Mouse (Mus musculus): ENCODE data around the gene Mpig6b. TPM values are rescaled to one million over a fixed set of nuclear protein-coding genes. Genes with fewer than 3 reads are reported as not detected.

Gene Mpig6b
- polyA plus RNA-seq, 2 experiments: 0.45 to 1.3 TPM

DNA sequence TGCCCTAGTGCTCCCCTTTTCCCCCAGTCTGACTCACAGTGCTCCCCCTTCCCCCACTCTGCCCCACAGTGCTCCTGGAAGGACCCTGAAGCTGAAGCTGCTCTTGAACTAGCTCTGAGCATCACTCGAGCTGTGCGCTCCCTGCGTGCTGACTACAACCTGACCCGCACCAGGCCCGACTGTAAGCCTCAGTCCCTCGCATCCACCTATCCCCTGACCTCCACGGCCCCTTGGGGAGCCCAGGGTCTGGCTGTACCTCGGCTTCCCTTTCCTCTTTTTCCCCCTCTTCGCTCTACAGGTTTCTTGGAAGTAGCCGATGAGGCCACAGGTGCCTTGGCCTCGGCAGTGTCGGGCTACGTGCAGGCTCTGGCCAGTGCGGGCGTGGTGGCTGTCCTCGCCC lies 50.7 kb downstream of the Mpig6b start:
- Histone ChIP-seq H3K9me3 (ENCODE audit: control insufficient read depth, low read length) (no peaks in the 10 kb centered on the region), H3K4me2 (replicated peaks; ENCODE audit: low read depth, low read length, severe bottlenecking) (no peak overlapping the region), H3K4me3 (replicated peaks; ENCODE audit: low read length) (no peak overlapping the region), H3K36me3 (ENCODE audit: control insufficient read depth, insufficient read depth, low read length) (peaks cover 69% of the 10 kb centered on the region), H3K27me3 (ENCODE audit: control insufficient read depth, insufficient read depth, low read length) (no peaks in the 10 kb centered on the region), H3K27ac (replicated peaks; ENCODE audit: low read depth, low read length) (no peak overlapping the region), H3K9ac (ENCODE audit: low read depth, low read length, severe bottlenecking) (no peak overlapping the region), H3K4me1 (ENCODE audit: control insufficient read depth, insufficient read depth, low read length) (no peaks in the 10 kb centered on the region)
- TF ChIP-seq POLR2A (IDR thresholded peaks at IDR 0.05; ENCODE audit: borderline replicate concordance, extremely low read depth, insufficient read depth, insufficient read length): no peak
- ATAC-seq (ENCODE audit: low FRiP score, low read depth) (no peak), DNase-seq (ENCODE audit: low spot score) (no peak)
- WGBS: 91% methylated on average over 16 of the region's 16 CpGs

DNA sequence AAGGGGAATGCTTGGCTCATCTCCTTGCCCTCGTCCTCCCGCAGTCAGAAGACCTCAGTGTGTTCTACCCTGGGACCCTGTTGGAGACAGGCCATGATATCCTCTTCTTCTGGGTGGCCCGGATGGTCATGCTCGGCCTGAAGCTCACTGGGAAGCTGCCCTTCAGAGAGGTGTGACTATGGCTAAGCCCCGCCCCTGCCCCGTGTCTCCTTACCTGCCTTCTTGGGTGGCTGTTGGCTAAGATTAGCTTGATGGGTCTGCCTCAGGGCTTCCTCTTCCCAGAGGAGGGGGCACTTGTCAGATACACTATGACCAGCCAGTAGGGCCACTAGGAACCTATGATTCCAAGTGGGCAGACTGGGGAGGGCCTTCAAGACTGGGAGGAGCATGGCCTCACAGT lies 52.8 kb downstream of the Mpig6b start:
- TF ChIP-seq POLR2A (IDR thresholded peaks at IDR 0.05; ENCODE audit: borderline replicate concordance, extremely low read depth, insufficient read depth, insufficient read length): no peak
- 89% methylated on average over 6 of the region's 6 CpGs for WGBS
- H3K4me1 ChIP-seq (ENCODE audit: control insufficient read depth, insufficient read depth, low read length): no peaks in the 10 kb centered on the region
- H3K27me3 ChIP-seq (ENCODE audit: control insufficient read depth, insufficient read depth, low read length): no peaks in the 10 kb centered on the region
- H3K9ac ChIP-seq (ENCODE audit: low read depth, low read length, severe bottlenecking): no peak overlapping the region
- H3K4me3 ChIP-seq (replicated peaks; ENCODE audit: low read length): no peak overlapping the region
- H3K4me2 ChIP-seq (replicated peaks; ENCODE audit: low read depth, low read length, severe bottlenecking): no peak overlapping the region
- no peaks in the 10 kb centered on the region for H3K9me3 ChIP-seq (ENCODE audit: control insufficient read depth, low read length)
- no peak for DNase-seq (ENCODE audit: low spot score)
- no peak overlapping the region for H3K27ac ChIP-seq (replicated peaks; ENCODE audit: low read depth, low read length)
- H3K36me3 ChIP-seq (ENCODE audit: control insufficient read depth, insufficient read depth, low read length): peaks cover 87% of the 10 kb centered on the region
- no peak for ATAC-seq (ENCODE audit: low FRiP score, low read depth)

Other genes with a start within 250 kb of the Mpig6b start
Only the 30 nearest of the 45 such genes appear.
- gene Neu1, start 134.9 kb downstream of the Mpig6b start, polyA plus RNA-seq (2012; rRNA removed): 19.3 and 26.5 TPM in 2 replicates
- 18.2 and 18.4 TPM in 2 replicates for gene Neu1, start 134.9 kb downstream of the Mpig6b start, polyA plus RNA-seq (2014; fragmentation: Nextera tagmentation; extraction: Ambion mirVana)
- gene Hspa1b, start 106.9 kb downstream of the Mpig6b start, polyA plus RNA-seq (2012; rRNA removed): 22.8 and 25.6 TPM in 2 replicates
- gene Hspa1b, start 106.9 kb downstream of the Mpig6b start, polyA plus RNA-seq (2014; fragmentation: Nextera tagmentation; extraction: Ambion mirVana): 1.6 and 2.2 TPM in 2 replicates
- gene Gm20481, start 96.3 kb downstream of the Mpig6b start, polyA plus RNA-seq (2012; rRNA removed): not detected in 2 replicates
- not detected in 2 replicates for gene Gm20481, start 96.3 kb downstream of the Mpig6b start, polyA plus RNA-seq (2014; fragmentation: Nextera tagmentation; extraction: Ambion mirVana)
- gene Hspa1a, start 94.0 kb downstream of the Mpig6b start, polyA plus RNA-seq (2012; rRNA removed): 6.5 and 7.1 TPM in 2 replicates
- 9.5 and 9.6 TPM in 2 replicates for gene Hspa1a, start 94.0 kb downstream of the Mpig6b start, polyA plus RNA-seq (2014; fragmentation: Nextera tagmentation; extraction: Ambion mirVana)
- 0.44 and 0.47 TPM in 2 replicates for gene Hspa1l, start 93.5 kb downstream of the Mpig6b start, polyA plus RNA-seq (2012; rRNA removed)
- 0.85 and 1.4 TPM in 2 replicates for gene Hspa1l, start 93.5 kb downstream of the Mpig6b start, polyA plus RNA-seq (2014; fragmentation: Nextera tagmentation; extraction: Ambion mirVana)
- 186 and 233 TPM in 2 replicates for gene Lsm2, start 84.3 kb downstream of the Mpig6b start, polyA plus RNA-seq (2012; rRNA removed)
- gene Lsm2, start 84.3 kb downstream of the Mpig6b start, polyA plus RNA-seq (2014; fragmentation: Nextera tagmentation; extraction: Ambion mirVana): 170 and 178 TPM in 2 replicates
- gene Vars, start 65.2 kb downstream of the Mpig6b start, polyA plus RNA-seq (2012; rRNA removed): 163 and 216 TPM in 2 replicates
- 88.3 and 100 TPM in 2 replicates for gene Vars, start 65.2 kb downstream of the Mpig6b start, polyA plus RNA-seq (2014; fragmentation: Nextera tagmentation; extraction: Ambion mirVana)
- 0.64 and 0.85 TPM in 2 replicates for gene Vwa7, start 49.6 kb downstream of the Mpig6b start, polyA plus RNA-seq (2012; rRNA removed)
- gene Vwa7, start 49.6 kb downstream of the Mpig6b start, polyA plus RNA-seq (2014; fragmentation: Nextera tagmentation; extraction: Ambion mirVana): 0.11 and 0.15 TPM in 2 replicates
- 12.0 and 15.2 TPM in 2 replicates for gene Sapcd1, start 38.2 kb downstream of the Mpig6b start, polyA plus RNA-seq (2012; rRNA removed)
- gene Sapcd1, start 38.2 kb downstream of the Mpig6b start, polyA plus RNA-seq (2014; fragmentation: Nextera tagmentation; extraction: Ambion mirVana): 12.5 and 13.7 TPM in 2 replicates
- 6.4 and 6.5 TPM in 2 replicates for gene Msh5, start 19.4 kb downstream of the Mpig6b start, polyA plus RNA-seq (2012; rRNA removed)
- gene Msh5, start 19.4 kb downstream of the Mpig6b start, polyA plus RNA-seq (2014; fragmentation: Nextera tagmentation; extraction: Ambion mirVana): 3.4 and 3.5 TPM in 2 replicates
- gene Clic1, start 16.2 kb downstream of the Mpig6b start, polyA plus RNA-seq (2012; rRNA removed): 229 and 236 TPM in 2 replicates
- 103 and 108 TPM in 2 replicates for gene Clic1, start 16.2 kb downstream of the Mpig6b start, polyA plus RNA-seq (2014; fragmentation: Nextera tagmentation; extraction: Ambion mirVana)
- 271 and 326 TPM in 2 replicates for gene Ddah2, start 7.1 kb downstream of the Mpig6b start, polyA plus RNA-seq (2012; rRNA removed)
- 358 and 403 TPM in 2 replicates for gene Ddah2, start 7.1 kb downstream of the Mpig6b start, polyA plus RNA-seq (2014; fragmentation: Nextera tagmentation; extraction: Ambion mirVana)
- 3.4 and 5.5 TPM in 2 replicates for gene Ly6g6c, start 796 bp downstream of the Mpig6b start, polyA plus RNA-seq (2012; rRNA removed)
- 10.4 and 22.3 TPM in 2 replicates for gene Ly6g6c, start 796 bp downstream of the Mpig6b start, polyA plus RNA-seq (2014; fragmentation: Nextera tagmentation; extraction: Ambion mirVana)
- 14.2 and 14.8 TPM in 2 replicates for gene Ly6g6e, start 10.7 kb upstream of the Mpig6b start, polyA plus RNA-seq (2012; rRNA removed)
- gene Ly6g6e, start 10.7 kb upstream of the Mpig6b start, polyA plus RNA-seq (2014; fragmentation: Nextera tagmentation; extraction: Ambion mirVana): 18.0 and 28.4 TPM in 2 replicates
- 1.3 and 2.3 TPM in 2 replicates for gene Ly6g6d, start 11.9 kb upstream of the Mpig6b start, polyA plus RNA-seq (2012; rRNA removed)
- gene Ly6g6d, start 11.9 kb upstream of the Mpig6b start, polyA plus RNA-seq (2014; fragmentation: Nextera tagmentation; extraction: Ambion mirVana): 2.0 TPM in 1 of 2 replicates, not detected in the other
- 0.14 and 0.73 TPM in 2 replicates for gene Ly6g6f, start 19.4 kb upstream of the Mpig6b start, polyA plus RNA-seq (2012; rRNA removed)
- gene Ly6g6f, start 19.4 kb upstream of the Mpig6b start, polyA plus RNA-seq (2014; fragmentation: Nextera tagmentation; extraction: Ambion mirVana): 0.28 TPM in 1 of 2 replicates, not detected in the other
- gene Abhd16a, start 23.1 kb upstream of the Mpig6b start, polyA plus RNA-seq (2012; rRNA removed): 98.6 and 157 TPM in 2 replicates
- 78.0 and 88.3 TPM in 2 replicates for gene Abhd16a, start 23.1 kb upstream of the Mpig6b start, polyA plus RNA-seq (2014; fragmentation: Nextera tagmentation; extraction: Ambion mirVana)
- not detected in 2 replicates for gene Ly6g5c, start 42.1 kb upstream of the Mpig6b start, polyA plus RNA-seq (2012; rRNA removed)
- gene Ly6g5c, start 42.1 kb upstream of the Mpig6b start, polyA plus RNA-seq (2014; fragmentation: Nextera tagmentation; extraction: Ambion mirVana): not detected in 2 replicates
- 2.1 and 3.5 TPM in 2 replicates for gene Ly6g5b, start 49.2 kb upstream of the Mpig6b start, polyA plus RNA-seq (2012; rRNA removed)
- 0.59 and 0.68 TPM in 2 replicates for gene Ly6g5b, start 49.2 kb upstream of the Mpig6b start, polyA plus RNA-seq (2014; fragmentation: Nextera tagmentation; extraction: Ambion mirVana)
- gene Gpank1, start 55.3 kb upstream of the Mpig6b start, polyA plus RNA-seq (2012; rRNA removed): 13.6 and 15.1 TPM in 2 replicates
- 17.5 and 20.0 TPM in 2 replicates for gene Gpank1, start 55.3 kb upstream of the Mpig6b start, polyA plus RNA-seq (2014; fragmentation: Nextera tagmentation; extraction: Ambion mirVana)
- 181 and 250 TPM in 2 replicates for gene Csnk2b, start 55.9 kb upstream of the Mpig6b start, polyA plus RNA-seq (2012; rRNA removed)
- 275 and 308 TPM in 2 replicates for gene Csnk2b, start 55.9 kb upstream of the Mpig6b start, polyA plus RNA-seq (2014; fragmentation: Nextera tagmentation; extraction: Ambion mirVana)
- gene D17H6S53E, start 60.2 kb upstream of the Mpig6b start, polyA plus RNA-seq (2012; rRNA removed): 5.7 and 6.6 TPM in 2 replicates
- 6.4 and 8.2 TPM in 2 replicates for gene D17H6S53E, start 60.2 kb upstream of the Mpig6b start, polyA plus RNA-seq (2014; fragmentation: Nextera tagmentation; extraction: Ambion mirVana)
- gene Apom, start 65.9 kb upstream of the Mpig6b start, polyA plus RNA-seq (2012; rRNA removed): 1.1 and 1.7 TPM in 2 replicates
- 0.26 TPM in 1 of 2 replicates, not detected in the other for gene Apom, start 65.9 kb upstream of the Mpig6b start, polyA plus RNA-seq (2014; fragmentation: Nextera tagmentation; extraction: Ambion mirVana)
- 265 and 361 TPM in 2 replicates for gene Bag6, start 69.0 kb upstream of the Mpig6b start, polyA plus RNA-seq (2012; rRNA removed)
- gene Bag6, start 69.0 kb upstream of the Mpig6b start, polyA plus RNA-seq (2014; fragmentation: Nextera tagmentation; extraction: Ambion mirVana): 76.2 and 82.8 TPM in 2 replicates
- 404 and 512 TPM in 2 replicates for gene Prrc2a, start 98.7 kb upstream of the Mpig6b start, polyA plus RNA-seq (2012; rRNA removed)
- 192 and 196 TPM in 2 replicates for gene Prrc2a, start 98.7 kb upstream of the Mpig6b start, polyA plus RNA-seq (2014; fragmentation: Nextera tagmentation; extraction: Ambion mirVana)
- gene Aif1, start 109.9 kb upstream of the Mpig6b start, polyA plus RNA-seq (2012; rRNA removed): 4.0 and 4.8 TPM in 2 replicates
- gene Aif1, start 109.9 kb upstream of the Mpig6b start, polyA plus RNA-seq (2014; fragmentation: Nextera tagmentation; extraction: Ambion mirVana): 13.1 and 15.7 TPM in 2 replicates
- 21.8 and 24.4 TPM in 2 replicates for gene Lst1, start 122.3 kb upstream of the Mpig6b start, polyA plus RNA-seq (2012; rRNA removed)
- 23.2 and 29.2 TPM in 2 replicates for gene Lst1, start 122.3 kb upstream of the Mpig6b start, polyA plus RNA-seq (2014; fragmentation: Nextera tagmentation; extraction: Ambion mirVana)
- gene Ltb, start 128.3 kb upstream of the Mpig6b start, polyA plus RNA-seq (2012; rRNA removed): 1.7 and 3.0 TPM in 2 replicates
- gene Ltb, start 128.3 kb upstream of the Mpig6b start, polyA plus RNA-seq (2014; fragmentation: Nextera tagmentation; extraction: Ambion mirVana): 1.1 and 1.4 TPM in 2 replicates
- 1.1 and 1.3 TPM in 2 replicates for gene Tnf, start 135.8 kb upstream of the Mpig6b start, polyA plus RNA-seq (2012; rRNA removed)
- 0.28 and 0.73 TPM in 2 replicates for gene Tnf, start 135.8 kb upstream of the Mpig6b start, polyA plus RNA-seq (2014; fragmentation: Nextera tagmentation; extraction: Ambion mirVana)
- 0.36 and 0.39 TPM in 2 replicates for gene Lta, start 139.2 kb upstream of the Mpig6b start, polyA plus RNA-seq (2012; rRNA removed)
- gene Lta, start 139.2 kb upstream of the Mpig6b start, polyA plus RNA-seq (2014; fragmentation: Nextera tagmentation; extraction: Ambion mirVana): 0.14 TPM in 1 of 2 replicates, not detected in the other